Mouse (Mus musculus): ENCODE measurements around the gene Tfb2m. TPM values are rescaled to one million over a fixed set of nuclear protein-coding genes. Genes with fewer than 3 reads are reported as not detected.

Tfb2m gene
- polyA plus RNA-seq, 1 experiment from 2014 or later: 31.3 TPM

GRCm38 (mm10) chr1:179582021-179582433 lies 36.0 kb upstream of the Tfb2m start:
- Histone ChIP-seq H3K9me3 (ENCODE audit: control insufficient read depth, low read length) (no peaks in the 10 kb centered on the region), H3K9ac (no peak overlapping the region), H3K36me3 (replicated peaks; ENCODE audit: control insufficient read depth, insufficient read depth) (peaks cover 14% of the 10 kb centered on the region; the same call in 1 of the 2 replicates), H3K4me1 (replicated peaks; ENCODE audit: control insufficient read depth, insufficient read depth, low read length) (peaks cover 8% of the 10 kb centered on the region; the same call in 1 of the 2 replicates), H3K4me2 (replicated peaks) (no peak overlapping the region), H3K27me3 (ENCODE audit: control insufficient read depth, insufficient read depth, low read length) (no peaks in the 10 kb centered on the region), H3K27ac (no peak overlapping the region), H3K4me3 (replicated peaks; ENCODE audit: low read length) (no peak overlapping the region)
- 67% methylated on average over 6 of the region's 6 CpGs for WGBS
- ATAC-seq (ENCODE audit: low FRiP score): no peak
- no peak for DNase-seq (ENCODE audit: low spot score)

- Histone ChIP-seq H3K36me3 (replicated peaks; ENCODE audit: control insufficient read depth, insufficient read depth) (peaks cover 14% of the 10 kb centered on the region; the same call in 1 of the 2 replicates), H3K9ac (no peak overlapping the region), H3K9me3 (ENCODE audit: control insufficient read depth, low read length) (no peaks in the 10 kb centered on the region), H3K27ac (no peak overlapping the region), H3K4me2 (replicated peaks) (no peak overlapping the region), H3K4me1 (replicated peaks; ENCODE audit: control insufficient read depth, insufficient read depth, low read length) (peaks cover 4% of the 10 kb centered on the region; the same call in 1 of the 2 replicates), H3K27me3 (ENCODE audit: control insufficient read depth, insufficient read depth, low read length) (no peaks in the 10 kb centered on the region), H3K4me3 (replicated peaks; ENCODE audit: low read length) (no peak overlapping the region)
- 85% methylated on average over 10 of the region's 10 CpGs for WGBS
- no peak for DNase-seq (ENCODE audit: low spot score)
- no peak for ATAC-seq (ENCODE audit: low FRiP score)
Measured at GRCm38 (mm10) chr1:179581422-179581821, 35.4 kb upstream of the Tfb2m start.

DNA sequence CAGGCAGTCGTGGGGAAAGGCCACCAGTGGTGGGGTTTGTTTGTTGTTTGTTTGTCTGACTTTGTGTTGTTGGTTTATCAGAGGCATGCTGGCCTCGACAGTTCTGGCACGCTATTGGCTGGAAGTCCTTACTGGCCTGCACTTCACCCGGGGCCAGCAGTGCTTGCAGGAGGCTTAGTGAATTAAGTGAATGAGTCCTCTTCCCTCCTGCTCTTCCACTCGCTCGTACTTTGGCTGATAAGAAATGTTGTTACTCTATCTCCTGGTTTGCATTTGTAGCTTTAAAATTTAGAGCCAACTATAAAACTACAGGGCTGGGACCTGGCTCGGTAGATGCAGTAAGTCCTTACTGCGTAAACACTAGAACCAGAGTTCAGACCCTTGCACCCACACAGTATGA lies 34.1 kb upstream of the Tfb2m start:
- WGBS: 84% methylated on average over 8 of the region's 8 CpGs
- Histone ChIP-seq H3K4me2 (replicated peaks) (no peak overlapping the region), H3K36me3 (replicated peaks; ENCODE audit: control insufficient read depth, insufficient read depth) (peaks cover 14% of the 10 kb centered on the region; the same call in 1 of the 2 replicates), H3K27me3 (ENCODE audit: control insufficient read depth, insufficient read depth, low read length) (no peaks in the 10 kb centered on the region), H3K4me1 (replicated peaks; ENCODE audit: control insufficient read depth, insufficient read depth, low read length) (no peaks in the 10 kb centered on the region), H3K9me3 (ENCODE audit: control insufficient read depth, low read length) (no peaks in the 10 kb centered on the region), H3K9ac (no peak overlapping the region), H3K27ac (no peak overlapping the region), H3K4me3 (replicated peaks; ENCODE audit: low read length) (no peak overlapping the region)
- no peak for DNase-seq (ENCODE audit: low spot score)
- ATAC-seq (ENCODE audit: low FRiP score): no peak

GRCm38 (mm10) chr1:179578625-179579024 lies 32.6 kb upstream of the Tfb2m start:
- ATAC-seq (ENCODE audit: low FRiP score) (no peak), DNase-seq (ENCODE audit: low spot score) (no peak)
- WGBS: 82% methylated on average over 6 of the region's 6 CpGs
- Histone ChIP-seq H3K4me1 (replicated peaks; ENCODE audit: control insufficient read depth, insufficient read depth, low read length) (no peaks in the 10 kb centered on the region), H3K27ac (no peak overlapping the region), H3K27me3 (ENCODE audit: control insufficient read depth, insufficient read depth, low read length) (no peaks in the 10 kb centered on the region), H3K4me2 (replicated peaks) (no peak overlapping the region), H3K9ac (no peak overlapping the region), H3K9me3 (ENCODE audit: control insufficient read depth, low read length) (no peaks in the 10 kb centered on the region), H3K4me3 (replicated peaks; ENCODE audit: low read length) (no peak overlapping the region), H3K36me3 (replicated peaks; ENCODE audit: control insufficient read depth, insufficient read depth) (peaks cover 14% of the 10 kb centered on the region; the same call in 1 of the 2 replicates)

- Histone ChIP-seq H3K4me1 (replicated peaks; ENCODE audit: control insufficient read depth, insufficient read depth, low read length) (0 out of 2 replicates have a peak, but pooled peaks cover 2% of the 10 kb centered on the region), H3K4me2 (replicated peaks) (no peak overlapping the region), H3K9ac (no peak overlapping the region), H3K36me3 (replicated peaks; ENCODE audit: control insufficient read depth, insufficient read depth) (no peaks in the 10 kb centered on the region; the same call in 1 of the 2 replicates), H3K27ac (no peak overlapping the region), H3K9me3 (ENCODE audit: control insufficient read depth, low read length) (no peaks in the 10 kb centered on the region), H3K4me3 (replicated peaks; ENCODE audit: low read length) (no peak overlapping the region), H3K27me3 (ENCODE audit: control insufficient read depth, insufficient read depth, low read length) (no peaks in the 10 kb centered on the region)
- 79% methylated on average over 6 of the region's 6 CpGs for WGBS
- no peak for DNase-seq (ENCODE audit: low spot score)
- ATAC-seq (ENCODE audit: low FRiP score): no peak
Measured at GRCm38 (mm10) chr1:179573650-179574206, 27.7 kb upstream of the Tfb2m start.

GRCm38 (mm10) chr1:179571686-179572085 lies 25.6 kb upstream of the Tfb2m start:
- H3K9me3 ChIP-seq (ENCODE audit: control insufficient read depth, low read length): no peaks in the 10 kb centered on the region
- no peak for DNase-seq (ENCODE audit: low spot score)
- H3K4me1 ChIP-seq (replicated peaks; ENCODE audit: control insufficient read depth, insufficient read depth, low read length): 0 out of 2 replicates have a peak, but pooled peaks cover 9% of the 10 kb centered on the region
- 90% methylated on average over 4 of the region's 4 CpGs for WGBS
- no peak for ATAC-seq (ENCODE audit: low FRiP score)
- no peaks in the 10 kb centered on the region for H3K27me3 ChIP-seq (ENCODE audit: control insufficient read depth, insufficient read depth, low read length)
- H3K4me2 ChIP-seq (replicated peaks): no peak overlapping the region
- no peaks in the 10 kb centered on the region; the same call in 1 of the 2 replicates for H3K36me3 ChIP-seq (replicated peaks; ENCODE audit: control insufficient read depth, insufficient read depth)
- no peak overlapping the region for H3K4me3 ChIP-seq (replicated peaks; ENCODE audit: low read length)
- no peak overlapping the region for H3K9ac ChIP-seq
- H3K27ac ChIP-seq: no peak overlapping the region

DNA sequence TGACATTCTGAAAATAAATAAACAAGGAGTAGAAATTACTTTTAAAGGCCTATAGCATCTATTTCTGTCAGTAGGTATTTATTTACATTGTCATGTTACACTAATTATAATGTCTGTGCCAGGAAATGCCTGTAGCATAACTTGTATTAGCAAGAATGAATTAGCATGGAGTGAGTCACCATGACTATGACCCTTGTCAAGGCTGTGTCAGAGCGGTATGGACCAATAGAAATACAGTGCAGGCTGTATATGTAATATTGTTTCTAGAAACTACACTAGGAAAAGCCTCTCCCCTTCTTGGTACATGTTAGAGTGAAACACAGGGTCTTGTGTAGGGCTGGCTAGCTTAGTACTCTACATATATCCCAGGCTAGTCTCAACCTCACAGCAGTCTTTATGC lies 24.4 kb upstream of the Tfb2m start:
- no peak overlapping the region for H3K4me2 ChIP-seq (replicated peaks)
- ATAC-seq (ENCODE audit: low FRiP score): no peak
- no peak overlapping the region for H3K9ac ChIP-seq
- no peaks in the 10 kb centered on the region; the same call in 1 of the 2 replicates for H3K36me3 ChIP-seq (replicated peaks; ENCODE audit: control insufficient read depth, insufficient read depth)
- 96% methylated on average over 1 of the region's 1 CpGs for WGBS
- H3K4me1 ChIP-seq (replicated peaks; ENCODE audit: control insufficient read depth, insufficient read depth, low read length): 0 out of 2 replicates have a peak, but pooled peaks cover 9% of the 10 kb centered on the region
- no peaks in the 10 kb centered on the region for H3K27me3 ChIP-seq (ENCODE audit: control insufficient read depth, insufficient read depth, low read length)
- H3K27ac ChIP-seq: no peak overlapping the region
- DNase-seq (ENCODE audit: low spot score): no peak
- H3K4me3 ChIP-seq (replicated peaks; ENCODE audit: low read length): no peak overlapping the region
- H3K9me3 ChIP-seq (ENCODE audit: control insufficient read depth, low read length): no peaks in the 10 kb centered on the region

- 87% methylated on average over 4 of the region's 4 CpGs for WGBS
- DNase-seq (ENCODE audit: low spot score) (no peak), ATAC-seq (ENCODE audit: low FRiP score) (no peak)
- Histone ChIP-seq H3K4me3 (replicated peaks; ENCODE audit: low read length) (no peak overlapping the region), H3K36me3 (replicated peaks; ENCODE audit: control insufficient read depth, insufficient read depth) (no peaks in the 10 kb centered on the region), H3K27ac (no peak overlapping the region), H3K9ac (no peak overlapping the region), H3K4me2 (replicated peaks) (no peak overlapping the region), H3K9me3 (ENCODE audit: control insufficient read depth, low read length) (no peaks in the 10 kb centered on the region), H3K4me1 (replicated peaks; ENCODE audit: control insufficient read depth, insufficient read depth, low read length) (0 out of 2 replicates have a peak, but pooled peaks cover 9% of the 10 kb centered on the region), H3K27me3 (ENCODE audit: control insufficient read depth, insufficient read depth, low read length) (no peaks in the 10 kb centered on the region)
Measured at GRCm38 (mm10) chr1:179568690-179569398, 22.8 kb upstream of the Tfb2m start.

DNA sequence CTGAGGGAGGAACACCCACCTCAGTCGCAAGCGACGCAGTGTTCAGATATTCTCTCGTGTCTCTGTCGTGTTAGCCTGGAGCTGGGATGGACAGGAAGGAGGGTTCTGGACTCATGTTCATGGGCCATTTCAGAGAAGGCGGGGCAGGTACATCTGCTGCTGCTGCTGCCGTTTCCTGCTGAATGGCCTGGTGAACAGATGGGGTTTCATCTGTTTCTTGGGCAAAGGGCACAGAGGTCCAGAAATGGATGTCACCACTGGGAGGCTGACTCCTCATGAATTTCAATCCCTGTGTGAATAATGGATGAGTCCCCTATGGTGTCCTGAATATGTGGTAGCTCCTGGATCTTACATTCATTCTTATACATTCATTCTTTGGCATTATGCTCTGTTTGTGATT lies 21.5 kb upstream of the Tfb2m start:
- no peak overlapping the region for H3K27ac ChIP-seq
- DNase-seq (ENCODE audit: low spot score) (no peak), ATAC-seq (ENCODE audit: low FRiP score) (no peak)

More for the DNA sequence above, 21.5 kb upstream of the Tfb2m start:
- Histone ChIP-seq H3K4me1 (replicated peaks; ENCODE audit: control insufficient read depth, insufficient read depth, low read length) (0 out of 2 replicates have a peak, but pooled peaks cover 9% of the 10 kb centered on the region), H3K36me3 (replicated peaks; ENCODE audit: control insufficient read depth, insufficient read depth) (no peaks in the 10 kb centered on the region), H3K4me3 (replicated peaks; ENCODE audit: low read length) (no peak overlapping the region), H3K9me3 (ENCODE audit: control insufficient read depth, low read length) (no peaks in the 10 kb centered on the region), H3K9ac (no peak overlapping the region), H3K4me2 (replicated peaks) (no peak overlapping the region), H3K27me3 (ENCODE audit: control insufficient read depth, insufficient read depth, low read length) (no peaks in the 10 kb centered on the region)
- 33% methylated on average over 7 of the region's 7 CpGs for WGBS
